Mouse (Mus musculus): ENCODE measurements around the gene Tmbim7. TPM values are rescaled to one million over a fixed set of nuclear protein-coding genes. Genes with fewer than 3 reads are reported as not detected.

Gene Tmbim7
- polyA plus RNA-seq, 1 experiment = not detected

DNA sequence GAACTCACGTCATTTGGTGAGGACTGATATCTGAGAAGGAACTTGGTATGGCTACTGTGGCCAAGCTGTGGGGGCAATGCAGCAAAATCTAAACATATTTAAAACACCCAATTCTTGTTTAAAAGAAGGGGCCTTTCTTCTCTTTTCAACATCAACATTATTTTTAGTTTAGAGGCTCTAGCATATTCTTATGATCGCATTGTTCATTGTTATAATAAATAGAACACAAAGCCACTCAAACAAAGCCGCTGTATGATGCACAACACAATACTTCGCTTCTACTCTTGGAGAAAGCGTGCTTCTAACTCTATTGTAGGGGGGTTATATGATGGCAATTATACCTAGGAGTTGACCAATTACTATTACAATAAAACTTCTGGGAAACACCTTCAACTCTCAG, 64.8 kb downstream of the Tmbim7 start:
- H3K4me1 ChIP-seq (ENCODE audit: control insufficient read depth, insufficient read depth, insufficient read length, low read length) = no peaks in the 10 kb centered on the region
- H3K27ac ChIP-seq (replicated peaks; ENCODE audit: low read depth, low read length) = no peak overlapping the region
- H3K4me3 ChIP-seq (ENCODE audit: insufficient read depth, low read depth, low read length) = no peak overlapping the region

- no peaks in the 10 kb centered on the region for H3K4me1 ChIP-seq (ENCODE audit: control insufficient read depth, insufficient read depth, insufficient read length, low read length)
- no peak overlapping the region for H3K27ac ChIP-seq (replicated peaks; ENCODE audit: low read depth, low read length)
- H3K4me3 ChIP-seq (ENCODE audit: insufficient read depth, low read depth, low read length) = no peak overlapping the region
These were observed 68.4 kb downstream of the Tmbim7 start for GRCm38 (mm10) chr5:3719371-3719770.

- Histone ChIP-seq H3K27ac (replicated peaks; ENCODE audit: low read depth, low read length) (no peak overlapping the region), H3K4me3 (ENCODE audit: insufficient read depth, low read depth, low read length) (no peak overlapping the region), H3K4me1 (ENCODE audit: control insufficient read depth, insufficient read depth, insufficient read length, low read length) (no peaks in the 10 kb centered on the region)
These were observed 71.9 kb downstream of the Tmbim7 start for GRCm38 (mm10) chr5:3722873-3723272.

GRCm38 (mm10) chr5:3723415-3723814, 72.4 kb downstream of the Tmbim7 start:
- Histone ChIP-seq H3K4me1 (ENCODE audit: control insufficient read depth, insufficient read depth, insufficient read length, low read length) (no peaks in the 10 kb centered on the region), H3K4me3 (ENCODE audit: insufficient read depth, low read depth, low read length) (no peak overlapping the region), H3K27ac (replicated peaks; ENCODE audit: low read depth, low read length) (no peak overlapping the region)

GRCm38 (mm10) chr5:3725491-3725890, 74.5 kb downstream of the Tmbim7 start:
- Histone ChIP-seq H3K4me3 (ENCODE audit: insufficient read depth, low read depth, low read length) (no peak overlapping the region), H3K4me1 (ENCODE audit: control insufficient read depth, insufficient read depth, insufficient read length, low read length) (no peaks in the 10 kb centered on the region), H3K27ac (replicated peaks; ENCODE audit: low read depth, low read length) (no peak overlapping the region)

GRCm38 (mm10) chr5:3728820-3729219, 77.8 kb downstream of the Tmbim7 start:
- H3K27ac ChIP-seq (replicated peaks; ENCODE audit: low read depth, low read length) = no peak overlapping the region
- H3K4me3 ChIP-seq (ENCODE audit: insufficient read depth, low read depth, low read length) = no peak overlapping the region
- H3K4me1 ChIP-seq (ENCODE audit: control insufficient read depth, insufficient read depth, insufficient read length, low read length) = no peaks in the 10 kb centered on the region

Other genes with a start within 250 kb of the Tmbim7 start
- 9.1 and 16.1 TPM in 2 replicates for gene Fam133b, start 107.3 kb upstream of the Tmbim7 start, polyA plus RNA-seq (2012; ENCODE audit: insufficient read depth, insufficient read length, missing spikeins)
- 1.9 TPM in 1 of 2 replicates, not detected in the other for gene 1700109H08Rik, start 79.6 kb upstream of the Tmbim7 start, polyA plus RNA-seq (2012; ENCODE audit: insufficient read depth, insufficient read length, missing spikeins)
- 13.8 and 17.3 TPM in 2 replicates for gene Pex1, start 55.1 kb upstream of the Tmbim7 start, polyA plus RNA-seq (2012; ENCODE audit: insufficient read depth, insufficient read length, missing spikeins)
- 3.9 and 4.3 TPM in 2 replicates for gene Rbm48, start 54.6 kb upstream of the Tmbim7 start, polyA plus RNA-seq (2012; ENCODE audit: insufficient read depth, insufficient read length, missing spikeins)
- 141 and 230 TPM in 2 replicates for gene Gatad1, start 6.0 kb downstream of the Tmbim7 start, polyA plus RNA-seq (2012; ENCODE audit: insufficient read depth, insufficient read length, missing spikeins)
- 12.6 TPM in 2 replicates for gene Ankib1, start 151.7 kb downstream of the Tmbim7 start, polyA plus RNA-seq (2012; ENCODE audit: insufficient read depth, insufficient read length, missing spikeins)
- 14.9 and 21.5 TPM in 2 replicates for gene Krit1, start 152.0 kb downstream of the Tmbim7 start, polyA plus RNA-seq (2012; ENCODE audit: insufficient read depth, insufficient read length, missing spikeins)
- gene Lrrd1, start 194.0 kb downstream of the Tmbim7 start, polyA plus RNA-seq (2012; ENCODE audit: insufficient read depth, insufficient read length, missing spikeins) = not detected in 2 replicates
- 4.3 and 4.5 TPM in 2 replicates for gene Mterf1a, start 242.8 kb downstream of the Tmbim7 start, polyA plus RNA-seq (2012; ENCODE audit: insufficient read depth, insufficient read length, missing spikeins)

All from brown adipose tissue, adult 24 weeks (tissue).